Mouse (Mus musculus) hindbrain, embryonic 10.5 days (tissue): Measurements from ENCODE around the gene Gtsf1. TPM values are rescaled to one million over a fixed set of nuclear protein-coding genes. Genes with fewer than 3 reads are reported as not detected.

Experiments
- DNase-seq: peaks from one replicate; pipeline ENCODE4 v3.0.0-alpha.2; 2017; ENCODE audit warnings: low spot score
- H3K27ac ChIP-seq: fragments of 300-500 bp; sonication (generic); 2 replicates; pipeline ENCODE4 v1.5.1; 2016; ENCODE audit warnings: mild to moderate bottlenecking, moderate library complexity
- H3K27me3 ChIP-seq: fragments of 300-500 bp; sonication (generic); 2 replicates; pipeline ENCODE4 v1.6.1; 2016; ENCODE audit warnings: mild to moderate bottlenecking; ENCODE audit not compliant: poor library complexity, insufficient read depth, severe bottlenecking
- H3K36me3 ChIP-seq: fragments of 300-500 bp; sonication (generic); 2 replicates; pipeline ENCODE4 v1.6.1; 2016; ENCODE audit warnings: mild to moderate bottlenecking, moderate library complexity
- H3K4me1 ChIP-seq: fragments of 300-500 bp; sonication (generic); replicated peaks from 2 replicates; pipeline ENCODE4 v1.6.1; 2016; ENCODE audit warnings: mild to moderate bottlenecking
- H3K4me3 ChIP-seq: fragments of 300-500 bp; sonication (generic); 2 replicates; pipeline ENCODE4 v1.5.1; 2016; ENCODE audit warnings: mild to moderate bottlenecking, moderate library complexity
- H3K9me3 ChIP-seq: fragments of 300-500 bp; sonication (generic); 2 replicates; pipeline ENCODE4 v1.6.1; 2016; ENCODE audit warnings: mild to moderate bottlenecking, moderate library complexity
- WGBS: fragments of 180-500 bp; shearing (Covaris S2); methylation state at CpG from one replicate; pipeline ENCODE4 v1.1.7; 2016; 5-methylcytosine and 5-hydroxymethylcytosine counted together
- polyA plus RNA-seq: library from polyadenylated mRNA; unstranded; fragments of >200 nt; fragmentation: Nextera tagmentation; extraction: Ambion mirVana; gene quantifications from 2 replicates; pipeline ENCODE4 v1.2.1, GENCODE M21; 2016

The Gtsf1 gene
- polyA plus RNA-seq, 1 experiment from 2014 or later: not detected

GRCm38 (mm10) chr15:103359869-103360602 is 70.2 kb downstream of the Gtsf1 start:
- H3K9me3 ChIP-seq: no peaks in the 10 kb centered on the region
- H3K4me1 ChIP-seq: peaks cover 31% of the 10 kb centered on the region
- no peak overlapping the region for H3K27ac ChIP-seq
- H3K36me3 ChIP-seq: peaks cover 23% of the 10 kb centered on the region
- no peak for DNase-seq
- H3K4me3 ChIP-seq: no peak overlapping the region
- 93% methylated on average over 5 of the region's 5 CpGs for WGBS
- H3K27me3 ChIP-seq: no peaks in the 10 kb centered on the region

DNA sequence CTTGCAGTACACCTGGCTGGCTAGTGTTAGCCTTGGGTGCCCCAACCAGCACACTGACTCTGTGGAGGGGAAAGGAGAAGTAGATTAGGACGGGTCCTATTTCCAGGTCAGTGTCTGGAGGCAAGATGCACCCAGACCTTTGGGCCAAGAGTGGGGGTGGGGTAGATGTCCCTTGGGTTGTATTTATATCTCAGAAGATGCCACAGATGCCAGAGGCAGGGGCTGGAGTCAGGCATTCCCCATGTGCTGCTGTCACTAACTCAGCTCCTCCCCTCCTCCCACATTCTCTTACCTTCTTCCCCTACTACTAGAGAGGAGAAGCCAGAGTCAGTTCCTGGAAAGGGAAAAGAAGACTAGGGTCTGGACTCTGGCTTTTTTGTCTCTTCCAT is 71.2 kb downstream of the Gtsf1 start:
- Histone ChIP-seq H3K27me3 (no peaks in the 10 kb centered on the region), H3K4me3 (no peak overlapping the region), H3K36me3 (peaks cover 32% of the 10 kb centered on the region), H3K9me3 (no peaks in the 10 kb centered on the region), H3K27ac (peak overlapping the region; percentile 53; the same call in 1 of the 2 replicates), H3K4me1 (peaks cover 22% of the 10 kb centered on the region)
- WGBS: 67% methylated on average over 1 of the region's 1 CpGs
- no peak for DNase-seq

GRCm38 (mm10) chr15:103358278-103359121 is 71.8 kb downstream of the Gtsf1 start:
- no peak for DNase-seq
- Histone ChIP-seq H3K4me3 (no peak overlapping the region), H3K4me1 (peaks cover 19% of the 10 kb centered on the region), H3K27me3 (no peaks in the 10 kb centered on the region), H3K27ac (peak overlapping the region; percentile 53; the same call in 1 of the 2 replicates), H3K36me3 (peaks cover 38% of the 10 kb centered on the region), H3K9me3 (no peaks in the 10 kb centered on the region)
- WGBS: 30% methylated on average over 4 of the region's 4 CpGs

- H3K27me3 ChIP-seq: no peaks in the 10 kb centered on the region
- H3K27ac ChIP-seq: no peak overlapping the region
- no peak for DNase-seq
- H3K4me1 ChIP-seq: peaks cover 19% of the 10 kb centered on the region
- H3K4me3 ChIP-seq: no peak overlapping the region
- WGBS: 85% methylated on average over 4 of the region's 4 CpGs
- H3K9me3 ChIP-seq: no peaks in the 10 kb centered on the region
- H3K36me3 ChIP-seq: peaks cover 45% of the 10 kb centered on the region
These were observed 72.5 kb downstream of the Gtsf1 start for GRCm38 (mm10) chr15:103357817-103358216.

- Histone ChIP-seq H3K9me3 (no peaks in the 10 kb centered on the region), H3K27ac (no peak overlapping the region), H3K4me3 (no peak overlapping the region), H3K27me3 (no peaks in the 10 kb centered on the region), H3K4me1 (peaks cover 19% of the 10 kb centered on the region), H3K36me3 (peaks cover 60% of the 10 kb centered on the region)
- DNase-seq: no peak
- 86% methylated on average over 4 of the region's 4 CpGs for WGBS
These were observed 74.1 kb downstream of the Gtsf1 start for GRCm38 (mm10) chr15:103356130-103356529.

- peaks cover 67% of the 10 kb centered on the region for H3K36me3 ChIP-seq
- peaks cover 19% of the 10 kb centered on the region for H3K4me1 ChIP-seq
- no peak for DNase-seq
- no peak overlapping the region for H3K27ac ChIP-seq
- 86% methylated on average over 4 of the region's 4 CpGs for WGBS
- H3K4me3 ChIP-seq: no peak overlapping the region
- no peaks in the 10 kb centered on the region for H3K27me3 ChIP-seq
- H3K9me3 ChIP-seq: no peaks in the 10 kb centered on the region
These were observed 74.8 kb downstream of the Gtsf1 start for GRCm38 (mm10) chr15:103355420-103355819.

DNA sequence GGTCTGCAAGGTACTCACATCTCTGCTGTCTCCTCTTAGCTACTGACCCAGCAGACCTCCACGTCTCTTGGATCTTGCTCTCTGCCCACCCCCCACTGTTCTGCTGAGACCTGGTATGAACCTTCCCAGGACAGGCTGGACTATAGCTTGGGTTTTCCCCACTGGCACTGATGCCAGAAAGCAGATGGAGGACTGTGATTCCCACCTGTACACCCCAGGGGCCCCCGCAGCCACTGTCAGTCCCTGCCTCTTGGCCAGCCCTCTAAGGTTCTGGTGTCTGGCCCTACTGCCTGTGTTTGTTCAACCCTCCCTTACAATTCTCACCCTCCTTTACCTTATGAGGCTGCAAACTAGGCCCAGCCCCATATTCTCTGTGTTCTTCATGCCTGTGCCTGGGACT is 75.6 kb downstream of the Gtsf1 start:
- H3K4me1 ChIP-seq: peaks cover 18% of the 10 kb centered on the region
- H3K27ac ChIP-seq: no peak overlapping the region
- no peaks in the 10 kb centered on the region for H3K27me3 ChIP-seq
- 86% methylated on average over 2 of the region's 2 CpGs for WGBS
- no peak for DNase-seq
- peaks cover 74% of the 10 kb centered on the region for H3K36me3 ChIP-seq
- no peaks in the 10 kb centered on the region for H3K9me3 ChIP-seq
- no peak overlapping the region for H3K4me3 ChIP-seq

GRCm38 (mm10) chr15:103353511-103354256 is 76.6 kb downstream of the Gtsf1 start:
- Histone ChIP-seq H3K27ac (no peak overlapping the region), H3K36me3 (peaks cover 84% of the 10 kb centered on the region), H3K4me3 (no peak overlapping the region), H3K27me3 (no peaks in the 10 kb centered on the region), H3K9me3 (no peaks in the 10 kb centered on the region), H3K4me1 (peaks cover 7% of the 10 kb centered on the region)
- DNase-seq: no peak
- WGBS: 91% methylated on average over 11 of the region's 11 CpGs

DNA sequence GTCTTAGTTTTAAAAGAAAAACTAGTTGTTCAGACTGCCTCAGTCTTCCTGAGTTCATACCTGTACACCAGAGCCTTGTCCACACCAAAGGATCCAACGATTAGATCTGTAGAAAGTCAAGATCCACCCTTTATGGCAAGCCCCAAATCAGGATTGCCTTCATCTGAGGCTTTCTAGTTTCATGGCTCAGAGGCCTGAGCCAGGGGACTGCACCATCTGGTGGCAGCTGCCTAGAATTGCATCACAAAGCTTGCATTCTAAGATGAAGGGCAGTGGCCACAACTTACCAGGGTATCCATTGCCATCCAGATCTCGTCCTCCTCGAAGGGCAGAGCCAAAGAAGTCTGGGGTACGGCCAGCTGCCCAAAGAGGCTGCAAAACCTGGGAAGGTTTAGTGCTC is 77.4 kb downstream of the Gtsf1 start:
- 45% methylated on average over 4 of the region's 4 CpGs for WGBS
- no peaks in the 10 kb centered on the region for H3K9me3 ChIP-seq
- H3K27ac ChIP-seq: no peak overlapping the region
- no peak overlapping the region for H3K4me3 ChIP-seq
- no peaks in the 10 kb centered on the region for H3K27me3 ChIP-seq
- H3K4me1 ChIP-seq: peaks cover under 1% of the 10 kb centered on the region; the same call in 1 of the 2 replicates
- peak; percentile 66 for DNase-seq
- H3K36me3 ChIP-seq: peaks cover 92% of the 10 kb centered on the region

Other genes with a start within 250 kb of the Gtsf1 start
- 157 and 186 TPM in 2 replicates for gene Cbx5, start 190.7 kb downstream of the Gtsf1 start, polyA plus RNA-seq
- 1,344 and 1,669 TPM in 2 replicates for gene Hnrnpa1, start 190.0 kb downstream of the Gtsf1 start, polyA plus RNA-seq
- 7.3 and 8.5 TPM in 2 replicates for gene Nfe2, start 172.1 kb downstream of the Gtsf1 start, polyA plus RNA-seq
- gene Copz1, start 157.8 kb downstream of the Gtsf1 start, polyA plus RNA-seq: 288 and 299 TPM in 2 replicates
- 0.31 and 0.36 TPM in 2 replicates for gene Gpr84, start 119.9 kb downstream of the Gtsf1 start, polyA plus RNA-seq
- 24.9 and 26.3 TPM in 2 replicates for gene Zfp385a, start 90.4 kb downstream of the Gtsf1 start, polyA plus RNA-seq
- 23.5 and 23.8 TPM in 2 replicates for gene Itga5, start 63.7 kb downstream of the Gtsf1 start, polyA plus RNA-seq
- gene Gtsf2, start 18.0 kb upstream of the Gtsf1 start, polyA plus RNA-seq: not detected in 2 replicates
- gene Nckap1l, start 23.3 kb upstream of the Gtsf1 start, polyA plus RNA-seq: 1.9 and 2.7 TPM in 2 replicates
- gene Pde1b, start 72.6 kb upstream of the Gtsf1 start, polyA plus RNA-seq: 26.8 and 44.9 TPM in 2 replicates
- gene Ppp1r1a, start 107.5 kb upstream of the Gtsf1 start, polyA plus RNA-seq: 37.7 and 56.5 TPM in 2 replicates
- gene Glycam1, start 134.6 kb upstream of the Gtsf1 start, polyA plus RNA-seq: not detected in 2 replicates